Mouse (Mus musculus) G1E-ER4 (cell line): ENCODE measurements at regions not wholly inside any gene's neighbourhood (a gene's known extent, or its start where the extent isn't known, plus 50 kb on each side); places are given as distances from the start of the nearest gene placed in this dataset.

ENCODE experiments used
- GATA1 ChIP-seq: IDR thresholded peaks from one replicate; pipeline ENCODE4 v1.8.0; 2012; ENCODE audit warnings: low read length, inconsistent platforms

DNA sequence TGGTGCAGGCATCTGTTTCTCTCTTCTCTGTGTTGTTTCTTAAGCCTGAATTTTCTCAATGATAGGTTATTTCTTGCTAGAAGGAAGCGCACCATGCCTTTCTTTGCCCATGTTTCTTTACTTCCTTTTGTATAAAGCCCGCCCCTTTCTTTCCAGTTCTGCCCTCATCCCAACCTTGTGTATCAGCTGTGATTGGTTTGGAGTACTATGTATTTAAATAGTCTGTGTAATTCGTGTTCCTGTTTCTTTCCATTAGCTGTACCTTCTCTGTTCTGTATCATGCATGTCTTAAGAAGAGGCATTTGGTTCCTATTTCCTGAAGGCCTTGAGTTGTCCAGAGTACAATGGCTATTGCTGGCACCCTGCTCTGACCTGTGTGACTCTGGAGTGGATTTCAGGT is 166.9 kb downstream of the Kcnrg start:
- TF ChIP-seq GATA1 = no peak

DNA sequence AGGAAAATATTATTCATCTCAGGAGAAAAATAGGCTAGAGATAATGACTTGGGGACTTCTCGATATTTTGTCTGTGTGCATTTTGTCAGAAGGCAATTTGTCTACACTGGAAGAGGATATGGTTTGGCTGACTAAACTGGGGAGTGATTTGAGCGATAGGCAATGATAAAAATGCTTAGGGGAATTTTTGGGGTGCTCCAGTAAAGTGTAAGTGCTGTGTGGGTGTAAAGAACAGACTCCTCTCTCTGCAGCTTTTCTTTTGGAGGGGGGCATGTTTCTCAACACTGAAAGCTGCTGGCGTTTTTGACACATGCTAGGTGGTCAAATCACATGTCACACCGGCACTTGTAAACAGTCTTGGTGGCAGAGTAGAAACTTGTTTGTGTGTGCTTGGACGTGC is 171.4 kb downstream of the Kcnrg start:
- no peak for TF ChIP-seq GATA1

DNA sequence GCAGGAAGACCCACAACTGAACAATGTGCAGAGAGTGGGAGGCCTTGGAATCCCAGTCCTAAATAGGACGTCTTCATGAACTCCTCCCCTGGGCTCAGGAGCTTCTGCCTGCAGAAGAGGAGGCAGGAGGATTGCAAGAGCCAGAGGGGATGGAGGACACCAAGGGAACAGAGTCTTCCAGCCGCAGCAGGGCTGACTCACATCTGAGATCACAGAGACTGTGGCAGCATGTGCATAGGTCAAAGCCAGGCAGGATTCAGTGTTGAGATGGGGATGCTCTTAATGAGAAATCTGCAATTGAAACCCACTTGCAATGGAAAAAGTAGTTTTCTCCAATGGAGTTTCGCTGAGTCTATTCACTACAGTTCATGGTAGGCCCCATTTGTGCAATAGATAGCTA is 175.9 kb downstream of the Kcnrg start:
- no peak for TF ChIP-seq GATA1

GRCm38 (mm10) chr14:61784609-61785008 is 177.4 kb downstream of the Kcnrg start:
- no peak for TF ChIP-seq GATA1

DNA sequence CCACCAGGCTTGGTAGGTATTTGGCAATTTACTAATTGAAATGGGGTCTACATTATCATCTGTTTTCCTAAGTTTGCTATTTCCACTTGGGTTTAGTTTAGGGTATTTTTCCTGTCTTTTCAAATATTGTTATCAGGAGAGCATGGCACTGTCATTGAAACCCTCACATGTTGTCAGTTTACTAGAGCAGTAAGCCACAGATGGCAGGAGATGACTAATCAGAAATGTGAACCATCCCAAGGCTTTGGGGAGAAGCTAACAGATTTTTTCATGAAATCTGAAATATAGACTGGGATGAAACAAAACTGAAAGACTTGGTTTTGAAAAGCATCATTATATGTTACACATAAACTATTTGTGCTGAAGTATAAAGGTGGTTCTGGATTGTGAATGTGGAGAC is 178.8 kb downstream of the Kcnrg start:
- TF ChIP-seq GATA1 = no peak

GRCm38 (mm10) chr14:61787746-61788145 is 180.5 kb downstream of the Kcnrg start:
- no peak for TF ChIP-seq GATA1

GRCm38 (mm10) chr14:61788998-61789790 is 181.9 kb downstream of the Kcnrg start:
- no peak for TF ChIP-seq GATA1

DNA sequence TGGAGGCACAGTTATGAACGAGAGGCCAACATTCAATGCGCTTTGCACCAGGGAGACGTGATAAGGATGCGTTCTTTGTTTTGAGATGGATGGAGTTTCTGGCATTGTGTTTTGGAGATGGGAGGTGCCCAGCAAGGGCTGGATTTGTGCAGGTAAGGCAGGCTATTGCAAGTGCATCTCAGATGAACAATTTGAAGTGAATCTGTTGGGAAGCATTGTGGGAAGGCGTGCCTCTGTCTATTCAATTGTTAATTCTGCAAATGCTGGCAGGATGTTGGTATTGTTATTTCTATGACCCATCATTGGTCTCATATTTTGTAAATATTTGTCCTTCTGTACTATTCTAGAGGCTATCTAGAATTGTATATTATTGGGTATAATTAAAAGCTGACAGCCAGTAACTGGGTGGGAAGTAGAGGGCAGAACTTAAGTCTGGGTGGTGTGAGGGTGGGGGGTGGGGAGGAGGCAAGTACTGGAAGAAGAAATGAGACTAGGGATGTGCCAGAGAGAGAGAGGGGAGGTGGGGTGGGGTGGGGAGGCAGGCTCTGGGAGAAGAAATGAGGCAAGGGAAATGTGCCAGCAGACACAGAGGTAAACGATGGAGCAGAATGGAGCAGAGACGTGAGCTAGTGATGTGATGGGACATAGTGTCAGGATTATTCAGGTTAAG is 188.9 kb downstream of the Kcnrg start:
- TF ChIP-seq GATA1 = no peak

DNA sequence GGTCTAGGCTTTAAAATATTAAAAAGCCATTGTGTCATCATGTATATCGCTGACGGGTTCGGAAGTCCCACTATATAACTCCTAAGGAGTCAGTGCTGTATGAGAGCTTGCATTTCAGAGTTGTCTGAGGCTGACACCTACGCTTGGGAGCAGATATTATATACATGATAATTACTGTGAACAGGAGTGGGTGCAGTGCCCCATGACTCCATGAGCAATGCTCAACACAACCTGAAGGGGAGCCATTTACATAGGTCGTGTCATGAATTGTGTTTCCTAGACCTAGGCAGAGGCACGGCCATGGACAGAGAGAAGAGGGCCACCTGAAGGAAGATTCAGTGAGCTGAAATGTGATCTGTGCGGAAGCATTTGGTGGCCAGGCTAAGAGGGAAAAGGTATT is 189.4 kb downstream of the Kcnrg start:
- TF ChIP-seq GATA1 = no peak

- no peak for TF ChIP-seq GATA1
Observed at GRCm38 (mm10) chr14:61803421-61803925, 196.2 kb downstream of the Kcnrg start.

DNA sequence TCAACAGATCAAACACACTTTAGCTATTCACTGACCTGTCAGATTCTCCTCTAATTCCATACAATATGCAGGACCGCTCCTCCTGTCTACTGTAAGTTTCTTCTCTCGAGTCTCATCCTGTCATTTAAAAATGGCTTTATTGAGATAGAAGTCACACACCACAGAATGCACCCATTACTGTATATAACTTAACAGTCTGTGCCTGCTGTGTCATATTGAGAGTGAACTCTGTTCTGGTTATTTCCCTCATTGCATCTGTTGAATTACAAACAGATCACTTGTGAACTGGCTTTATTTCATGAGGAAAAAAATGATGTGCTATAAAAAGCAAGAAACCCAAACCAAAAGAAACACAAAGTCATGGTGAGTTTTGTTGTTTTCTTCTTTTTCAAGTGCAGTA is 198.2 kb downstream of the Kcnrg start:
- no peak for TF ChIP-seq GATA1

- no peak for TF ChIP-seq GATA1
Observed at GRCm38 (mm10) chr14:61808193-61808592, 200.9 kb downstream of the Kcnrg start.

DNA sequence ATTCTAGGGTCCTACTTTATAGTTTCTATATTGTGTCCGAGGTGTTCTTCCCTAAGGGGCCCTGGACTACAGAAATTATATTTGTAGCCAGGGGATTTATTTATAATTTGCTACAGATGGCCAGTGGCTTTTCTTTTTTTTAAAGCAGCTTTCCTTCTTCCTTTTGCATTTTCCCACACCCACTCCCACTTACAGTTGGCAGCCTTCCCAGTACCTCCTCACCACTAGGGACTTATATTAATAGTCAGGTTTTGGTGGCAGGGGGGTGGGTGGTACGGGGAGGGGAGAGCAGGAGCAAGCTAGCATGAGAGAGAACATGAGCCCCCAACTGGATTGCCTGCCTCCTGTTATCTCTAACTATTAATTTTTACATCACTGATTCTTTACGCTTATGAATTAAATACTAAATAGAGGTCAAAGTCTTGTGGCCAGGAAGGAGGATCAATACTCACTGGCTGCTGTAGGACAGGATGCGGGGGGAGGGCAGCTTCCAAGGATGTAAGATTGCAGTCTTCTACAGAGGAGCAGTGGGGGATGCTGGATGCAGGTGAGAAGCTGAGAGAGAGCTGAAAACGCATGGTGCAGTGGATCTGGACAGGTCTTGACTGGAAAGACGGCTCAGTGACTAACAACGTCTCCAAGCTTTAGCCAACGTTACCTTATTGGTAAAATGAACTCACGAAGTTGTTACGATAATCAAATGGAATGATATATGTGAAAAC is 202.6 kb downstream of the Kcnrg start:
- no peak for TF ChIP-seq GATA1

- TF ChIP-seq GATA1 = no peak
Observed at GRCm38 (mm10) chr14:61810836-61811235, 203.6 kb downstream of the Kcnrg start.

- TF ChIP-seq GATA1 = no peak
Observed at GRCm38 (mm10) chr14:61817711-61818110, 210.5 kb downstream of the Kcnrg start.

- TF ChIP-seq GATA1 = no peak
Observed at GRCm38 (mm10) chr14:61818365-61818764, 211.1 kb downstream of the Kcnrg start.
